Mouse (Mus musculus) CD4-positive, CD25-positive, alpha-beta regulatory T cell, adult 2 months (primary cell): Measurements from ENCODE around the gene Kcnh7.
"Not testable (repeated sequence)": the region's sequence is repeated elsewhere in the genome, so short reads cannot be mapped to it uniquely, and the experiment has no call there.

Experiments
- DNase-seq: peaks from one replicate; pipeline ENCODE4 v3.0.0-alpha.2; 2012; ENCODE audit warnings: low read depth, low spot score

Kcnh7 gene

DNA sequence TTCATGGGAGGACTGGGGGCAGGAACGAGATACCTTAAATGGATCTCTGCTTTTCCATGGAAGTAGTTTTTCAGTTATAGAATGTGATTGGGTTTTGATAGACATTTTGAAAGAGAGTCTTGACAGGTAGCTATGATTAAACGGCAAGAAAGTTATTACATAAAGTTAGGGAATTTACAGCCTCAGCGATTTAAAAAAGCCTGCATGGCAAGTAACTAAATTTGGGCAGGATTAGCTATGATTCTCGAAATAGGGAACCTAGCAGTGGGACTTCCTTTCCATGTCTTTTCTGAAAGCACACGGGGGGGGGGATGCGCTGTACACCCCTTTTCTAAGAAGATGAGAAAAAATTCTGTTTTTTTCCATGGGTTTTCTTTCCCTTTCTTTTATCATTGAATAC lies 466.8 kb downstream of the Kcnh7 start:
- DNase-seq: no peak

DNA sequence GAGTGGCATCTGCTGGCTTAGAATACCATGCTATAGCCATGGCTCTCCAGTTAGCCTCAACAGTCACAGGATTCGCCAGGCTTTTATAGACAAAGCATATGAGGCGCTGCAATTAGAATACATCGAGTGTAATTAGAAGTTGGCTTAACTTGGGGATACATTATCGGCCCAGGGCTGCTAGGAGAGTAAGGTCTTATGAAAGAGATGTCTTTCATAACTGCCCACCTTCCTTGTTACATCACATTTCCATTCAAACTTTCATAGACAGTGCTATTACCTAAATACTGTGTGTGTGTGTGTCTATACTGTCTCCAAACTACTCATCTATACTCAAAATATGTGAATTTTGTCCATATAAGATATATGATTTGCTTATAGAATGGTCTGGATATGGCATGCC lies 468.8 kb downstream of the Kcnh7 start:
- DNase-seq: no peak

DNA sequence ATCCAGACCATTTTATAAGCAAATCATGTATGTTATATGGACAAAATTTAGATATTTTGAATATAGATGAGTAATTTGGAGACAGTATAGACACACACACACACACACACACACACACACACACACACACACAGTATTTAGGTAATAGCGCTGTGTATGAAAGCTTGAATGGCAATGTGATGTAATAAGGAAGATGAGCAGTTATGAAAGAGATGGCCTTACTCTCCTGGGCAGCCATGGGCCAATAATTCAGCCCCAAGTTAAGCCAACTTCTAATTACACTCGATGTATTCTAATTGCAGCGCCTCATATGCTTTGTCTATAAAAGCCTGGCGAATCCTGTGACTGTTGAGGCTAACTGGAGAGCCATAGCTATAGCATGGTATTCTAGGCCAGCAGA lies 469.7 kb downstream of the Kcnh7 start:
- not testable (repeated sequence) for DNase-seq

DNA sequence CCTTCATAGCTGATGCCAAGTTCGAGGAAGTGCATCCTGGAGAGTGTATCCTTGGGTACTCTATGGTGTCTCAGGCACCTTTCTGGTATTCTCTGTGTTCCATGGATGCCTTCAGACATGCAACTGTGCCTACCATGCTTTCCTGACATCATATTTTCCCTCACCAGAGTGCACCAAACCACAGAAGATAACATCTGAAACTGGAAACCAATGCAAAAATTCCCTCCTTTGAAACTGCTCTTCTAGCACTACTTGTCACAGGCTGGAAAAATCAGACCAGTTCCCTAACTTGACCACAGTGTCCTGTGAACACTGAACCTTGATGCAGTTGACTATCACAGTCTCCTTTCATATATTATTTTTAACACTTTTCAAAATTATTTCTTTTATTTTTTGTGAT lies 474.5 kb downstream of the Kcnh7 start:
- no peak for DNase-seq

DNA sequence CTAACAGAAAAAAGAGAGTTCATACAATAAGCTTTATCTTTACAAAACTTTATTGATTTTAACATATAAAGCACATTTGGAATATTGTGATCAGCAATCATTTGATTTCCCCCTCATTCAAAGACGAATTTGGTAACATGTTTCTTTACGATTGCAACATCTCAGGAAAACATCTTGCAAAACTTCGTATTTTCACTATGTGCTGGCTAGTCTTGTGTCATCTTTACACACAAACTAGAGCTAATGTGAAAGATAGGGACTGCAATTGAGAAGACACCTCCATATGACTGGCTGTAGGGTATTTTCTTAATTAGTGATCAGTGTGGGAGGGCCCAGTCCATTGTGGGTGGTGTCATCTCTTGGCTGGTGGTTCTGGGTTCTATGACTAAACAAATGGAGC lies 477.8 kb downstream of the Kcnh7 start:
- DNase-seq: no peak

DNA sequence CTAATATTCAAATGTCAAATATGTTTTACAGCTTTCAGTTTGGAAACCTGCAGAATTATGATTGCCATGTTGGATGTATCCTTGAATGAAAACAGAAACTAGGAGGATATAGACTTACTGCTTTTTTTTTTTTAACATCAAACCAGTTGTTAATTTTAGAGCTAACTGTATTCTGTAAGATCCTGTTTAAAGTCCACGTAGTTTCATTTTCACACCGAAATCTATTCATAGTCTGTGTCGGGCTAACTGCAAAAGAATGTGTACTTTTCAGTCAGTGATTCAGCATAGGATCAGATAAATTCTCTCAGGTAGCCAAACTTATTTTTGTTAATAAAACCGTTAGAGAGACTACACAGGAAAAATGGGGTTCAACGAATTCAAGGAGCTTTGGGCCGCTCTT lies 498.2 kb downstream of the Kcnh7 start:
- DNase-seq: no peak

DNA sequence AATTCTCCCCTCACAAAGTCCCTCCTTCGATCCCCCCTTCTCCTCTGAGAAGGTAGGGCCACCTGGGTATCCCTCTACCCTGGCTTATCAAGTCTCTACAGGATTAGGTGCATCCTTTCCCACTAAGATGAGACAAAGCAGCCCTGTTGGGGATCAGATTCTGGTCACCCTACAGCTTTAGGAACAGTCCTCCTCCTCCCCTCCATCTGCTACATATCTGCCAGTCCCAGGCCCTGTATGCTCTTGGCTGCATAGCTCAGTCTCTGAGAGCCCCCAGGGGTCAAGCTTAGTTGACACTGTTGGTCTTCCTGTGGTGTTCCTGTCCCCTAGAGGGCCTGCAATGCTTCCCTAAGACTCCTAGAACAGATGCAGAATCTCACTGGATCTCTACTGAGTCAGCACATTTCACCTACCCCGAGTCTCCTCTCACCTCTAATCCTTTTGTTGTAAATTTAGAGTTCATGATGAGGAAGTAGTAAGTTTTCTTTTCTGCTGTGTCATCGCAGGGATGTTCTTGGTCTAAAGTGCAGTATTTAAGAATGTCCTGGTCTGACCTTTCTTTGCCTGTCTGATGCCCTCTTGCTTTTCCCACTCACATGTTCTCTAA lies 499.0 kb downstream of the Kcnh7 start:
- no peak for DNase-seq

DNA sequence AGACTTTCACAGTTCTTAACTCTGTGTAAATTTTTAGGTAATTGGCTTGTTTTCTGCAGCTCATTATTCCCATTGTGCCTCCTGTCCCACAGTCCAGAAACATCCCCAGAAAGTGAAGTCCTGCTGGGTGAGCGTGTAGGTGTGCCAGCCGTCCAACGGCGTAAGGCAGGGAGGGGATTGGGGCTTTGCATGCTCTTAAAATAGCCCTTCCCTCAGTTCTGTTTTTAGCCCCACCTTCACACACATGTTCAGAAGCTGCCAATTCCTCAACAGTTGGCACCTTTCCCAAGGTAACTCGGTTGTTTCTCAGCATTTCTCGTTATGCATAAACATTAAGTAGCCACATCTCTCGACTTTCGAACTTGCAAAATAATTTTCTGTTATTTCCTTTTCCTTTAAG lies 502.4 kb downstream of the Kcnh7 start:
- no peak for DNase-seq

DNA sequence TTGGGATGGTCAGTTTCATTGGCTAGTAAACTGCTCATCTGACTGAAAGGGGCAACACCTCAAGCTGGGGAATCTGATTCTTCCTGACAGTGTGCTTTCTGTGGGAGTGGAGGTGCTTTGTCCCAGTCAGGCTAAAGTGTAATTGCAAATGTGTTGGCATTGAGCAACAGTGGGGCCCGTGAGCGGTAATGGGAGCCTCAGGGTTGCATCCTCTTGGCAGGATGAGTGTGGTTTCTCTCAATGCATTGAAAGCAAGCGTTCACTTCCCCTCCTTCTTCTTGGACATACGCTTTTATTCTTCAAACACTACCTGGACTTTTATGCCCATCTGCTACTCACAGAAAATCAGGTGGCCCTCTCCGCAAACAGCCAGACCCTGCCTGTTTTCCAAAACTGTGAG lies 511.3 kb downstream of the Kcnh7 start:
- DNase-seq: no peak

DNA sequence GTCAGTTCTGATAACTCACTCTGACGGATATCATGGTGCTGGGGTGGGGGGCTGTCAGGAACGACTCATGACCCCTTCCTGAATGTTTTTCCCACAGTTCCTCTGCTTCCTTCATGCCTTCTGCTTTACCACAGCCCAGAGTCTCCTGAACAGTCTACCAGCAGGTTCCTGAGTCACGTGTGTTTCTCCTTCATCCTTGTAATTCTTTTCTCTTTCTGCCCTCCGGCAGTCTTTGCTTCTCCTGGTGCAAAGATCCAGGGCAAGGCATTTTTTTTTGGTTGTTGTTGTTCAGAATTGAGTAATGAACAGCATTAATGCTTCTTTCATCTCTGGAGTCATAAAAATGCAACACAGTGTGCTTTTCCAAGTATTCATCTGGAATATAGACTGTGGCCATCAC lies 513.3 kb downstream of the Kcnh7 start:
- no peak for DNase-seq

DNA sequence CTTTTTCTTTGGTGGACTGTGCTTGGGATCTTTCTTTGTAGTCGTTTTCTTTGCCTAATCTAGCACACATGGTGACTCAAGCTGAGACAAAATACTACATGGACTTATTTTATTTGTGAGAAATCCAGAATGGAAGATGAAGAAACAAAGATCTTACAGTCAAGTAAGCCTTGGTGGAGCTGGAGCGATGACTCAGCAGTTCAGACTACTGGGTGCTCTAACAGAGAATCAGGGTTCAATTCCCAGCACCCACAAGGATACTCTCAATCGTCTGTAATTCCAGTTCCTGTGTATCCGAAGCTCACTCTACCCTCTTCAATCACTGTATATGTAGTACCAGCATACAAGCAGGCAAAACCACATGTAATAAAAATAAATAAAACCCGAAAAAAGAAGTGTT lies 513.8 kb downstream of the Kcnh7 start:
- no peak for DNase-seq

DNA sequence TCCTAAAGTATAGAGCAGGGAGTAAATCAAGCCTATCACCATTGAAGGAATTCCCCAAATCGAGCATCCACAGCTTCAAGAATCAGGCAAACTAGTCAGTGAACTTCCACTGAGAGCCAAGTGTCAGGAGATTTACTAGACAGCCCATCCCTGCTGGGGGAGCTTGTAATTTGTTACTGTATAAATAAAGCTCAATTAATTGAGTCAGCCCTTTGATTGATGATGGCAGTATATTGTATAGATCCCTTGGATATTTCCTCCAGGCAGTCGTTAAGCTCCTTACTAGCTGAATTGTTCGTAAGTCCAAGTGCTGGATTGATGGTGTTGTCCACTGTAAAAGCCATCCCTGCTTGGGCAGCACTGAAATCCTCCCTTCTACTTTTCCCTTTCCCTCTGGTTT lies 514.2 kb downstream of the Kcnh7 start:
- no peak for DNase-seq

DNA sequence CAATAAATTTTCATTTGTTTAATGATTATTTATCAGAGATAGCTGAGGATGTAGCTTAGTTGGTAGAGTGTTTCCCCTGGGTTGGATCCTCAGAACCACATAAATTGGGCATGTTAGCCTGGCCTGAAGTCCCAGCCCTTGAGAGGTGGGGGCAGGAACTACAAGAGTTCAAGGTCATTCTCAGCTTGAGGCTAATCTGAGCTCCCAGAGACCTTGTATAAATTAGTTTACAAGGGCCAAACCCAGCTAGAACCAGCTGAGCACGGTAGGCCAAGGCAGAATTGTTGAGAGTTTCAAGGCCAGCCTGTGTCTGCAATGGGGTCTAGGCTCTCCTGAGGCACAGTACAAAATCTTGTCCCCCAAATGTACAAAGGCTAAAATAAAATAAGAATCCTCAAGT lies 518.6 kb downstream of the Kcnh7 start:
- no peak for DNase-seq

DNA sequence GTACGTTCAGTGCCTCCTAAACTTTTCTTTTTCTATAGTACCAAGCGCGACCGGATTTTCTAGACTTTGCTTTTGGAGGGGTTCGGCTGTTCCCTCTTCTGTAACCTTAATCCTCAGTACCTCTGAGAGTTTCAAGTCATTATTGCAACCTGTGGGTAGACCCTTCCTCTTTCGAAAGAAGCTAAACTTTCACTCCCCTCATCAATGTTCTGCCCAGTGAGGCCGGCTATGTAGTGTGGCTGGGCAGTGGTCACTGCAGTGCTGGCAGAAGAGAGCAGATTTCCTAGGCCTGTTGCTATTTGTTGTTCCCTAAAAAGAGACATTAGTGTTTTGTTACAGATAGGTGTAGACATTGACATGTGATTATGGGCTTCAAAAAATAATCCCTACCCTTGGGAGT lies 519.2 kb downstream of the Kcnh7 start:
- no peak for DNase-seq

DNA sequence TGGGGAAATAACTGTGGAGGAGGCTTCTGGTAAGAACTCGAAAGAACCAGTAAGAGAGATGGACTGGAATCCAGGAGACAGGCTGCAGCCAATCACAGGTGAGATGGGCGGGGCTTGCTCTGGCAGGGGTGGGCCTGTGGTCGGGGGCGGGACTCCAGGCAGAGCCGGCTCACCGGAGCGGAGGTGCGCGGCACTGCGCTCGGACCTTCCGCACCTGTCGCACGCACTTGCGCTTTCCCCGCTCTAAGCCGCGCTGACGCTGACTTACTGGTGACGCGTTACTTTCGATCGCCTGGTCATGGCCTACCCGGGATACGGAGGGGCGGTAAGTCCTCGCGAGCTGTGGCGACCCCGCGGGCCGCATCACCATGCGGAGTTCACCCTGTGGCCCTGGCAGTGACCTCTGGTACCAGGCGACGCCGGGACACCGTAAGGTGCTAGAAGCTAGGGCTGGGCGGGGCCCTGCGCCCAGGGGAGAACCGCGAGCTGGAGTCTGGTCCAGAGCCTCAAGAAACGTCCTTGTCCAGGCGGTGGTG lies 519.9 kb downstream of the Kcnh7 start, which contains the start of gene Gca:
TSS of gene Gca (plus strand) at position 151 of the 536 bp plus-strand sequence.
- peak; percentile 89 for DNase-seq

DNA sequence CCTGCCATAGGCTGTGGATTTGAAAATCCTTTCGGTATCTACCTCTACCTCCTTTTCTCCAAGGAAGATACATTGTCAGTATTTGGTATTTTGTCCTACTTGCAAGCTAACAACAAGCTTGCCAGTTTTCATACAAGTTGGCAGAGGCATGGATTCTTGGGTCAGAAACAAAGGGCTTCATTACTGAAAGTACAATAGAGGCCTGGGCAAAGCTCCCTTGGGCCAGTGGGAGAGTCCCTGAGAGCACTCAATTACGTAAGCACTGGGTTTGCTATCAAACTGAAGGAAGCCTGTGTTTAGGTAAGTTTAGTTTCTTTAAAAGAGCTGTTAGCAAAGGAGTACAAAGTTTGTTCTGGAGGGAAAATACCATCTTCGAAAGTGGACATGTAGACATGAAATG lies 521.5 kb downstream of the Kcnh7 start:
- DNase-seq: no peak

DNA sequence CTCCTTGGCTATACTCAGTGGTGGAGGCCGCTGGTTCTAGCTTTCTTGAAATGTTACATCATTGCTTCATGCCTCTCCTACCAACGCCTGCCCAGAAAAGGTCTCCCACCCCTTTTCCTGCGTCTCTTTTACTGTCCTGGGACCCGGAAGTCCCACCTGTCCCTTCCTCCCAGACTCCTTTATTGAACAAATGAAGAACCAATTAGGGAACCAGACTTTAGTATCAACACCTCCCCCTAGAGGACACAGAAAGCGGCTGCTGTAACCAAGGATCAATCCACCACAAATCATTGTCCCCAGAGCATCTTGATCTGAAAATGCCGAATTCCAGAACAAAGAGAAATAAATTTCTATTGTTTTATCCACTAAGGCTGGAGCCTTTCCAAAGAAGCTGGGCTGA lies 523.5 kb downstream of the Kcnh7 start:
- DNase-seq: no peak

DNA sequence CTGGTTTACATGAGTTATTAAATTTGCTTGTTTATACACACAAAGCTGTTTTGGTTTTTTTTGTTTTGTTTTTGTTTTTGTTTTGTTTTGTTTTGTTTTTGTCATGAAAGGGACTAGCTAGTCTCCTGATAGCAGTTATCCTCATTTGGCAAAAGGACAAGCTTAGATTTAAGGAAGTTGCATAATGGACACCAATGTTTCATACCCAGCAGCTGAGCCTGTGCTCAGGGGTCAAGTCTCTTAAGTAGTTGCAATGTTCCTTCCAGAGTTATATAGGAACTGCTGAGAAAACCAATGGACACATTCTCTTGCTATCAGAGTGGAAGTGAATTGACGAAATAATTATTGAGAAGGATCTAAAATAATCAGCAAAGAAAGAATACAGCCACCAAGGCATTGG lies 528.0 kb downstream of the Kcnh7 start:
- DNase-seq: no peak

DNA sequence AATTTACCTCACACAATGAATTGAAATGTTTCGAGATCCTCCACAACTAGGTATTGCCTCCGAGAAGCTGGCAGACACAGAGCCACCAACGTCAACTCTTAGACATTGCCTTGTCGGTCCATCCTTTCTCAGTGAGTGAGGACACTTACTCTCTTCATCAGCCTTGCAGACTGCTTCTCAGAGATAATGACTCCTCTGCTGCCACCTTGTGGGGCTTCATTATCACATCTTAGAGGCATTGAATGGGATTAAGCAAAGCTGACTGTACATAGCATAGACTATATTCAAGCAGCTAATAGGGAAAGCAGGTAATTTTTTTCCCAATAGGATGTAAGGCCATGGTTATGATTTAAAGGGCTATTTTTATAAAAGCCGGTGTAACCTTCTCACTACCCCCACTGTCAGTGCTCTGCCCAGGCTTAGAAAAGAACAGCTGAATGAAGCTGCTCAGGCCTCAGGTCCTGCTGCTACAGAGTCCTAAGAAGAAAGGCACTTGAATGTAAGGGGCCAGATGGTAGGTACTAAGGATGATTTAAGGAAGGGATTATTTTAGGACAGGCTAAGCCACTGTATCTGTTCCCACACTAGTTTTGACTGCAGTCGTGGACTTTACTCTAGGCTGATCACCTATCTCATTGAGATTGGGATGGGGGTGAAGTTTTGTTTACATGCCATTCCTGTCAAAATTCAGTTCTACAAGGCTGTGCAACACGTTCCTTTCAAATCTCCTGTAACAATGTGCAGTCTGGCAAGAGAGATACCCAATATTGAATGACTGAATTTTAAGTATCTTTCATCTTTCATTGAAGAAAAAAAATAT lies 529.4 kb downstream of the Kcnh7 start:
- peak; percentile 81 for DNase-seq

DNA sequence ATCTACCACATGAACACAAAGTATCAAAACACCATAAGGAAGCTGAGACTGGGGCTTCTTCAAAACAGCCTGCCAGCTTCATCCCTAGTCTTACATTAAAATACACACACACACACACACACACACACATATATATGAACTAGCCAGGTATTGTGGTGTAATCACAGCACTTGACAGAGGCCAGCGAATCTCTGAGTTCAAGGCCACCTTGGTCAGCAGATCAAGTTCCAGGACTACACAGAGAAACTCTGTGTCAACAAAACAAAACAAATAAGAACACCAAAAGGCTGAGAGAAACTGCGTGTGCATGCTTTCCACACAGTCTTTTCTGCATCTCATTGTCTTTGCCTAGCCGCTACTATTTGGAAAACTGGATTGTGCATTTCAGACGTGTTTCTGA lies 531.6 kb downstream of the Kcnh7 start:
- DNase-seq: no peak

DNA sequence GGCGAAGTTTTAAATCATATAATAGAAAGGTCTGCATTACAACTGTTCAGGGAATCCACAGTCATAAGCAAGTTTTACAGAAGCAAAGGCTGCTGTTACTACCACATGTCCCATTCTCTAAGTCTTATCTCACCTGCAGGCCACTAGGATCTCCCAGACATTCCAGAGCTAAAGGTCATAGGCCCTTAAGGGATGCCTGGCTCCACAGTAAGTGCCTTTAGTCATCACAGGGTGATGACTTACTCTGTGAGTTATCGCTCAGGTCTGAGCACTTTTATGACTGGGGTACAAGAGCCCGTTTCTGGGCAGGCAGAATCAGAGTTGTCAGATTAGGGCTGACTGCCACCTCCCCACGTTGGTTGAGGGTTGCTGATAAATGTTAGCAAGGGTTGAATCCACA lies 532.2 kb downstream of the Kcnh7 start:
- no peak for DNase-seq

DNA sequence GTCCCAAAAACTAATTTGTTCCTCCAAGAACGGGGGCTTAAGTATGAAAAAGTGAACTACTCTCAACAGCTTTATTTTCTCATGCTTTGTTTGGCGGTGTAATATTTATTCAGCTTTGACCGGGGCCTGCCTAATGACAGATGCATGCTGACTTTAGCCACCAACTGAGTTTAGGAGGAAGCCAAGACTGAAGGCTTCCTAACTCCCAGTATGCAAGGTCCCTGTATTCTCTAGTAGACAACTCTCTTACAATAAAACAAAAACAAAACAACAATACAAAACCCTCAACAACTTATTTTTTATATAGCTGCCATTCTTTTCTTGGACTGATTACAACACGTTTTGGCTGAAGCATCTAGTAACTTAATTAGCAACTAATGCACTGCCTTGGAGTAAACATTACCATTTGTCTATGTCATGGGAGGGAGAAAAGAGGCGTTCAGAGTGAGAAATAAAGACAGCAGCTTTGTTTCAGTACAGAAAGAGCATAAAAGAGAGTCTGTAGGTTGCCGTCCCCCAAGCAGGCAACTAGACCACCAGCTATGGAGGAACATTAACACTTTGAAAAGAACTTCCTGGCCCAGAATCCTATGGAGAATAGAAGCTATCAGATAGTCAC lies 537.3 kb downstream of the Kcnh7 start:
- no peak for DNase-seq
